ENCODE assay signal across 8 mouse cellular contexts in the genomic region with DNA sequence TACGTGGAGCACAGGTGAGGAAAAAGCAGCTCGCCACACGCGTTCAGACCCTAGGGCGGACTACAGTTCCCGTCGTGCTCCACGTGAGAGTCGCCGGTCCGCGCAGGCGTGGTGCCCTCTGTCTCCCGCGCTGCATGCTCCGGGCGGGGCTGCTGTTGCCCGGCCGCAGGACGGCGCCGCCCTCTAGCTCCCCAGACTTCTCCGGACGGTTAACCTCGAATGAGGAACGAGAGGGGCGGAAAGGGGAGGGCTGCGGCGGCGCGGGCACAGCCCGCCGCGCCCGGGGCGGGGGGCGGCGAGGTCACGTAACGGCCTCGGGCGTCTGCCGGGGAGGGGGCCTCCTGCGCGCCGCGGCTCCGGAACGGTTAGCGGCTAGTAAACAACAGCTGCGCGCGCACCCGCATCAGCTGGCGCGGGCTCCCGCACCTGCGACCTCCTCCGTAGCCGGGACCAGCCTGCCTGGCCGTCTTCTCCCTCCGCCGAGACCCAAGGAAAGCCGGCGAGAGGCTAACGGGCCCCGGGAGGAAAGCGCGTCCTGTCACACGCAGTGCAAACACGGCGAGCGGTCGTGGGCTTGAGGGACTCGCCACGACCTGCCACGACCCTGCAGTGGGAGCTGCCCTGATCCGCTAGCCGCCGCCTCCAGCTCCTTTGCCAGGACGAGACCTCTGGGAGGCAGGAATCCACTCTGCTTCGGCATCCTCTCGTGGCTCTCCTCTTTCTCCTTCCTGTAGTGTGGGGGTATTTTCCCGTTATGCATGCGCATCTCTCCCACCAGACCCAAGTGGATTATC. TPM values are rescaled to one million over a fixed set of nuclear protein-coding genes. Genes with fewer than 3 reads are reported as not detected.
DNase-seq lines count a peak whose midpoint lies in the region; ATAC-seq lines count a peak whose summit lies in the region.

Slc12a6 (plus strand) TSS at position 378 of the 794 bp plus-strand sequence.

- peak within 1 kb of the TSS; percentile 96 for H3K27ac ChIP-seq in hindbrain, embryonic 13.5 days

- H3K9me3 ChIP-seq in hindbrain, embryonic 13.5 days = no peaks in the 10 kb centered on the region

- H3K4me1 ChIP-seq in hindbrain, embryonic 13.5 days (replicated peaks) = peaks cover 55% of the 10 kb centered on the region

- peak; percentile 94 for DNase-seq in NIH3T3 (ENCODE audit: low read depth)
- DNase-seq in cerebellum, postnatal 10 days = peak; percentile 96 to 97
- peak; percentile 82 to 87 for DNase-seq in frontal cortex, postnatal 14 days (ENCODE audit: low spot score in 2 of 2)
- peak; percentile 89 for DNase-seq in layer of hippocampus, postnatal 36 days
- peak; percentile 96 for DNase-seq in lung, postnatal 36 days
- peak; percentile 94 for DNase-seq in retina, postnatal 1 day
- peak; percentile 89 to 91 for DNase-seq in urinary bladder, adult 18-20 months (ENCODE audit: low spot score in 2 of 2)

- H3K4me2 ChIP-seq in hindbrain, embryonic 13.5 days = peak within 1 kb of the TSS; percentile 91

- H3K27me3 ChIP-seq in hindbrain, embryonic 13.5 days = no peaks in the 10 kb centered on the region

- under 1% methylated on average over 62 of the region's 85 CpGs for WGBS in hindbrain, embryonic 13.5 days

- H3K36me3 ChIP-seq in hindbrain, embryonic 13.5 days = no peaks in the 10 kb centered on the region

- peak; percentile 93 for ATAC-seq in hindbrain, embryonic 13.5 days (ENCODE audit: low FRiP score)

- H3K4me3 ChIP-seq in hindbrain, embryonic 13.5 days = peak within 1 kb of the TSS; percentile 65

- H3K9ac ChIP-seq in hindbrain, embryonic 13.5 days = peak within 1 kb of the TSS; percentile 87

RNA-seq across cellular contexts. Expression of gene Slc12a6, which starts in this region (rescaled TPM):
- 16.5 and 17.2 TPM in 2 replicates for polyA plus RNA-seq in hindbrain, embryonic 13.5 days (2015; fragmentation: Nextera tagmentation; extraction: Ambion mirVana)
- total RNA-seq in layer of hippocampus, postnatal 36 days (2021) = 100 to 1,000 TPM; 107 to 114 TPM

Comparison
In these comparisons a context has a peak if more than half of its experiments do, and no peak if none do; other contexts are left out.
1. Peak in every context shown above with its lines: DNase-seq, ATAC-seq, H3K4me3 ChIP-seq and H3K27ac ChIP-seq.